Mouse (Mus musculus) yolk sac, embryonic 10.5 days (tissue): ENCODE results near the gene Mrpl44.

Experiments used
- DNase-seq: peaks from one replicate; pipeline ENCODE4 v3.0.0-alpha.2; 2017; ENCODE audit warnings: low spot score

The Mrpl44 gene

GRCm38 (mm10) chr1:79775927-79776458 lies at the start of gene Mrpl44, which contains the start of gene Wdfy1:
TSS of gene Mrpl44 (plus strand) at chr1:79776018.
TSS of gene Wdfy1 (minus strand) at chr1:79776143.
- DNase-seq, result peak; percentile 96

GRCm38 (mm10) chr1:79734794-79735193 lies 41.0 kb upstream of the Mrpl44 start:
- DNase-seq, result no peak

GRCm38 (mm10) chr1:79736408-79736807 lies 39.4 kb upstream of the Mrpl44 start:
- DNase-seq, result no peak

GRCm38 (mm10) chr1:79739726-79740125 lies 36.1 kb upstream of the Mrpl44 start:
- DNase-seq, result no peak

GRCm38 (mm10) chr1:79741002-79741401 lies 34.8 kb upstream of the Mrpl44 start:
- no peak for DNase-seq

DNA sequence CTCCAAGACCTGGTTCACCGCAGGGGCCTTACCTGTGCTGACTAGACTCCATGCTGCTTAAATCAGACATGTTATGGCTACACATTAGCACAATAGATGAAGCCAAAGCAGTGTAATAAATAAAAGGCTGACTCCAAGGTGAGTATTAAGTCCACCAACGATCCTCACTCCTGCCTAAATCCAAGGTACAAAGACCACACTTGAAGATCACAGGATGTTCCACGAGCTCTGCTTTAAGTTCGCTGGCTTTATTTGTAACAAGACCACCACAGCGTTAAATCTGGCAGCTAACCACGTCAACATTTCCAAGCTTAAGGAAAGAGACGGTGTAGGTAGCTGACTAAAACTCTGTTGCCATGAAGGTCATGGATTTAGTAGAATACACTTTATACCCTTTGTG lies 32.9 kb upstream of the Mrpl44 start:
- no peak for DNase-seq

- no peak for DNase-seq
Measured at GRCm38 (mm10) chr1:79743385-79743784, 32.4 kb upstream of the Mrpl44 start.

DNA sequence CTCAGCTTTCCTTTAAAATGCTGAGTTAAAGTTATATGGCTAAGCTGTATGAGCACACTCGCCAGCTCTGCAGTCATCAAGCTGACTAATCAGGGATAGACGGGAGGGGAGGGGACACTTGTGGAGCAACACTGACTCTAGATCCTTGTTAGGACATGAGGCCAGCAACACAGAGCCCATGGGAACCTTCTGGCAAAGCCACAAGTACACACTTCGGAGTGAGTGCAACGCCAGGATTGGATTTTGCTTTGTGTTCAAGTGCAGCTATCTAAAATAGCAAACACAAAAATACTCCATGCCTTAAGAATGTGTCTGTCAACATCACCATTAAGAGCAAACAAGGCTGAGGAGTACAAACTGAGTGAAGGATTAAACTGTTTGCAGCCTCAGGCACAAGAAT lies 29.8 kb upstream of the Mrpl44 start:
- peak; percentile 65 for DNase-seq

- no peak for DNase-seq
Measured at GRCm38 (mm10) chr1:79751186-79751585, 24.6 kb upstream of the Mrpl44 start.

- DNase-seq, result peak; percentile 67
Measured at GRCm38 (mm10) chr1:79752015-79752695, 23.7 kb upstream of the Mrpl44 start.

DNA sequence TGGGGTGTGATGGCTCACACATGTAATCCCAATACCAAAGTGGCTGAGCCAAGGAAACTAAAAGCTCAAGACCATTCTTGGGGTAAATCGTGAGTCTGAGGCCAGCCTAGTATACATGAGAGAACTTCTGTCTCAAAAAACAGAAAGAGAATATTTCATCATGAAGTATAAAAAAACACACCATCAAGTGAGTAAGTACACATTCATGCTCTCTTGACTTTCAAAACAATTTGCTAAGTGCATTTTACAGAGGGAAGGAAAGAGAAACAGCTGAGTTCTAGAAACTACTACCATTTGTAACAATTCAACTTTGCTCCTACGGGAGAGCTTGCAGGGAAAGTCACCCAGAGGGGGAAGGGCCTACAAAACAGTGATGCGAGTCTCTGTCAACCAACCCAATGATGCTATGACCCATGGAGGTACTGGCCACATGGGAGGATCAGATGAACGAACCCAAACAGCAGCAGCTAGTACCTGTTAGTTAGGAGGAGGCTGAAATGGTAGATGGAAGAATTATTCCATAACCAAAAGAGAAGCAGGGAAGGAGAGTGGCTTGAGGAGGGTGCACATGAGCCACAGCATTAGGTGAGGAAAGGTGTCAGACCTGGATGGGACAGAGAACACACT lies 23.0 kb upstream of the Mrpl44 start:
- no peak for DNase-seq

DNA sequence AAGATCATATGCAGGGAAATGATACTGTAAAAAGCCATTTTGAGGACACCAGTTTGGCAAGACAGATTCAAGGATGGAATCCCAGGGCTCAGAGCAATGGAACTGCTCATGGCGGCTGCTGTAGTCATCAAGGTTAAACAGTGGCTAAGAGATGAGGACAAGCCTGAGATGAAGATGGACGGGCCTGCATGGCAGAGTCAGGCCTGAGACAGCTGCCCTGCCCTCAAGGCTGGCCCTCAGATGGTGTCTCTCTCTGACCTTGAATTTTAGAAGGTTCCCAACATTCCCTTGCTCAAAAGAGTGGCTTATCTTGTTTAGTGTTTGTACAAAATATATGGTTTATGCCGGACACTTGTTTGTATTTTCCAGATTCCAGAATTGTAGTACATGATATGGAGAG lies 22.4 kb upstream of the Mrpl44 start:
- no peak for DNase-seq

- no peak for DNase-seq
Measured at GRCm38 (mm10) chr1:79754936-79755335, 20.9 kb upstream of the Mrpl44 start.

DNA sequence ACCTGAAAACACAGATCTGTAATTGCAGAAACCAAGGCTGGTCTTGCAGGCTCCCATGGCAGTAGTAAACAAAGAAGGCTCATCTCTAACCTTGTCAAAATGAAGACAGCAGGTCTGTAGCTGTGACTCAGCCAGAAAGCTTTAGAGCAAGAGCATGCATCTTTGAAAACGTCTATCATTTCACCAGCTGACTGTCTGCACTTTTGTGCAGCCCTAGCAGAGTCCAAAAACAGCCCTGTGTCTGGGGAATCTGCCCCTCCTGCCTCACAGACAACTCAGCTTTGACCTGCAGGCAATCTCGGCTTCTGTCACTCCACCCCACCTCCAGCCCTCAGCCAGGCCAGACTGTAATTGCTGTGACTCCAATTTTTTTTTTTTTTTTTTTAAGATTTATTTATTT lies 20.4 kb upstream of the Mrpl44 start:
- no peak for DNase-seq

DNA sequence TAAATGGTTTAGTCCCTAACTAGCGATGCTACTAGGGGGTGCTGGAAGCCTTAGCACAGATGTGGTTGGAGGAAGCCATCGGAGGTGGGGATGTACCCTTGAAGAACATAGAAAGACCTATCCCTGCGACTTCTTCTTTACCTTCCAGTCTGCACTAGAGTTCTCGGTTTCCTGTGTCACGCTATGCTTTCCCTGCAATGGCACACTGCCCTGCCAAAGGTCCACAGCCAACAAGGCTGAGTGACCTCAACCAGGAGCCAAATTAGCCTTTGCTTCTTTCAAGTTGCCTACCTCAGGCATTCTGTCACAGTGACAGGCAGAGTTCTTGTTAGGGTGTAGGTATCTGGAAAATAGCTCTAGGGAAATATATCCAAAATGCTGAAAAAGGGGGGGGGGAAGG lies 19.4 kb upstream of the Mrpl44 start:
- DNase-seq, result no peak

- DNase-seq, result no peak
Measured at GRCm38 (mm10) chr1:79757161-79757560, 18.7 kb upstream of the Mrpl44 start.

DNA sequence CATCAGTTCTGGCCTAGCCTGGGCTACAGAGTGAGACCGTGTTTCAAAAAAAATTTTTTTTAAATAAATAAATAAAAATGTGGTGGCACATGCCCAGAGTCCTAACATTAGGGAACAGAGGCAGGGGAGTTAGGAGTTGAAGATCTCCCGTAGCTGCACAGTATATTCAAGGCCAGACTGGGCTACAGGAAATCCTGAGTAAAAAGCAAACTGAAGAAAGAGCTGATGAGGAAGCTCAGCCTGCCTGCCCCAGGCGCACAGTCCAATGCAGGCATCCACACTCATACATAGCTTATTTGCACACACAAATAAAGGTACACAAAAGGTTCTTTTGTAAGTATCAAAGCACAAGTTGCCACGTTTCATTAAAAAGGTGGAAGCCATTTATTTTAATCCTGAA lies 18.2 kb upstream of the Mrpl44 start:
- no peak for DNase-seq

DNA sequence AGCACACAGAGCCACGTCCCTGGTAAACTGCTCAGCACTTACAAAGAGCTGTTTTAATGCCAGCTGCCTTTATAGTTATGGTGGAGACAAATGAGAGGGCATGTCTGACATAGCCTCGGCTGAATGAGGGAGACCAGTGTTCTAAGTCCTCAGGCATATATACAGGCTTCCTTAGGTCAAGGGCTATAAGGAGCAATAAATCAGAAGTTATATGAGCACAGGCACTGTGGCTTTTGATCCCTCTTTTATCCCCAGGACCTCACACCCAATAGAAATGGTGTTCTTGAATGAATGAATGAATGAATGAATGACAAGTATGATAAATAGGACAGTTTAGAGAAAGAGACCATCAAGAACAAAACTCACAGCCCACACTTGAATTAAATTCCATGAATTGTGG lies 16.8 kb upstream of the Mrpl44 start:
- DNase-seq, result no peak

- DNase-seq, result no peak
Measured at GRCm38 (mm10) chr1:79759436-79759972, 16.3 kb upstream of the Mrpl44 start.

DNA sequence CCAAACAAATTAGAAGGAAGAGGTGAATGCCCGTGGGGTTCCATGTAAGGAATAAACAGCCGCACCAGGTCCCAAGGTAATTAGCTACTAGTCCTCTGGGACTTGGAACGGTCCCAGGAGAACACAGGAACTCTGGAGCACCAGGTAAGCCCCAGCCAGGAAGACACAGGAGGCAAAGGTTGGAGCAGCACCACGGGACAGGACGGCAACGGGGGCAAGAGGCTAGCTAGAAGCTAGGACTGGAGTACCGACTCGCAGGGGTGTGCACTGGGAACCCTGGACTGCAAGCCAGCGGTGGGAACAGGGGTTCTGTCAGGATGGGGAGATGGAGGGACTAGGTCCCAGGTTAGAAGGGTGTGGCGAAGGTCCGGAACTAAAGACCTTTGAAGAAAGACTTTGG lies 15.2 kb upstream of the Mrpl44 start:
- DNase-seq, result peak; percentile 42

DNA sequence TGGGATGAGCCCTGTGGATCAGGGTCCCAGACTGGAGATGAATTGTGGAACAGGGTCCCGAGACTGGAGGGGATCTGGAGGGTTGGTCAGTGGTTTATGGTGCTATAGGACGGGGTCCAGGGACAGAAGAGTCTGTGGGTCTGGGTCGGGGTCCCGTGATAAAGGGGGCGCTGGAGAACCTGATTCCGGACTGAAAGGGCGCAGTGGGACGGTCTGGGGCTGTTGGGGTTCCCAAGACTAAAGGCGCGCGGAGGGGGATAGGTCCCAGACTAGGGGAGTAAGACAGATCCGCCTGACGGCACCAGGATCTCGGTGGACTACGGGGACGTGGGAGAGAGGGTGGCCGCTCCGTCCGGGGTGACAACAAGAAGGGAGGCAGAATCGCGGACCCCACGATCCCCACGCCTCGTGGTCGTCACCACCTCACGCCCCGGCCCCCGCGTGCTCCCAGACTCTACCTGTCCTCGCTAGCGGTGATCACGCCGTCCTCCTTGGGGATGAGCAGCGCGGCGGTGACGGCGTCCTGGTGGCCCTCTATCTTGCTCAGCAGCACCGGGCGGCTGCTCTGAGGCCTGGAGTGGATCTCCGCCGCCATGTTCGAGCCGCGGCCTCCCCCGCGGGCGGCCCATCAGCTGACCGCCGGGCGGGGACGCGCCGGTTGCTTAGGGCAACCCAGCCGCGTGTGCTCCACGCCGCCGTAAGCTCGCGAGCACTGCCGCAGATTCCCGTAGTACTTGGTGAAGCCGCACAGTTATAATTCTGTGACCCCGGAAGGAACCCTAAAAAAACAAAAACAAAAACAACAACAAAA lies 14.5 kb upstream of the Mrpl44 start:
- peak; percentile 75 for DNase-seq

GRCm38 (mm10) chr1:79761917-79762271 lies 13.9 kb upstream of the Mrpl44 start:
- DNase-seq, result no peak
